Comparison of ENCODE assay signal across 22 mouse cellular contexts in genomic region chr13:60182346-60182745, GRCm38 (mm10).
"Had no signal": no experiment of that assay in that cellular context is flagged by ENCODE, and none has a peak within 500 bp of the region (broad histone marks: within the 10 kb centered on the region; RNA-seq: fewer than 3 reads in every experiment).

No protein-coding gene starts in this region.

- H3K9ac ChIP-seq: liver, embryonic 15.5 days; lung, embryonic 15.5 days; midbrain, embryonic 13.5 days; neural tube, embryonic 13.5 days; neural tube, embryonic 15.5 days had no signal

- H3K27ac ChIP-seq: liver, embryonic 15.5 days; lung, embryonic 15.5 days; macrophage; midbrain, embryonic 13.5 days; neural tube, embryonic 13.5 days; neural tube, embryonic 15.5 days had no signal

- H3K27me3 ChIP-seq: lung, embryonic 15.5 days; midbrain, embryonic 13.5 days; neural tube, embryonic 13.5 days; neural tube, embryonic 15.5 days had no signal

- H3K9me3 ChIP-seq: liver, embryonic 15.5 days; lung, embryonic 15.5 days; midbrain, embryonic 13.5 days; neural tube, embryonic 15.5 days had no signal

- H3K4me2 ChIP-seq: liver, embryonic 15.5 days; lung, embryonic 15.5 days; midbrain, embryonic 11.5 days; midbrain, embryonic 13.5 days; neural tube, embryonic 13.5 days; neural tube, embryonic 15.5 days had no signal

- H3K4me3 ChIP-seq: liver, embryonic 15.5 days; lung, embryonic 15.5 days; megakaryocyte, embryonic 14.5 days; midbrain, embryonic 13.5 days; myocyte; neural tube, embryonic 13.5 days; neural tube, embryonic 15.5 days had no signal

- H3K4me1 ChIP-seq: liver, embryonic 15.5 days had no signal

- ATAC-seq: lung, postnatal 0 days; midbrain, embryonic 13.5 days; midbrain, embryonic 16.5 days had no signal

- H3K36me3 ChIP-seq: liver, embryonic 15.5 days; lung, embryonic 15.5 days; midbrain, embryonic 13.5 days; neural tube, embryonic 13.5 days; neural tube, embryonic 15.5 days had no signal

- DNase-seq: lung, adult 2 months; lung, postnatal 14 days; lung, postnatal 36 days; retina, postnatal 1 day; right cerebral cortex, adult 18-20 months; right cerebral cortex, postnatal 25 days; right cerebral cortex, postnatal 4 days; spleen, adult 18-20 months; thymus, adult 18-20 months; thymus, postnatal 14 days; thymus, postnatal 36 days had no signal
